Mouse (Mus musculus) left cerebral cortex, postnatal 10 days (tissue): ENCODE measurements around the gene Thbs1. TPM values are rescaled to one million over a fixed set of nuclear protein-coding genes. Genes with fewer than 3 reads are reported as not detected.

Experiments
- DNase-seq, 2 experiments: peaks; one replicate each; pipeline ENCODE4 v3.0.0; 2021 to 2022; ENCODE audit warnings: low spot score in 2 of 2, mixed read lengths in 1 of 2; ENCODE audit errors: extremely low spot score in 1 of 2
- intact Hi-C: fragments of 180-260 bp; cut with DNase I; formaldehyde crosslinking; loops from one replicate; pipeline ENCODE4 v1.15.1; 2025
- total RNA-seq, 2 experiments: library from RNA; stranded (reverse); gene quantifications; 2 replicates each; pipeline ENCODE4 v1.2.3; 2021

Gene Thbs1
- total RNA-seq, result 1 to 10 TPM; 6.7 to 6.8 TPM

GRCm38 (mm10) chr2:118111488-118112131, at the start of gene Thbs1:
Gene Thbs1 (plus strand): TSS chr2:118111876.
- DNase-seq, result peak; percentile 43 to 80
- intact Hi-C loops, result loop anchor here (2.0 to 10.0 kb wide), 4 partner anchors 126 to 657 kb away; no protein-coding TSS in a partner anchor

- DNase-seq, result no peak
- intact Hi-C loops, result no loop called here
Observed at GRCm38 (mm10) chr2:118064121-118064764, 47.4 kb upstream of the Thbs1 start.

- intact Hi-C loops, result no loop called here
- no peak for DNase-seq
Observed at GRCm38 (mm10) chr2:118066065-118066770, 45.5 kb upstream of the Thbs1 start.

GRCm38 (mm10) chr2:118069975-118070374, 41.7 kb upstream of the Thbs1 start:
- intact Hi-C loops, result no loop called here
- no peak for DNase-seq

- peak in 1 of 2 experiments; percentile 30 for DNase-seq
- intact Hi-C loops, result no loop called here
Observed at GRCm38 (mm10) chr2:118072811-118073372, 38.8 kb upstream of the Thbs1 start.

GRCm38 (mm10) chr2:118074030-118074429, 37.6 kb upstream of the Thbs1 start:
- DNase-seq, result no peak
- intact Hi-C loops, result no loop called here

GRCm38 (mm10) chr2:118075165-118075564, 36.5 kb upstream of the Thbs1 start:
- intact Hi-C loops, result no loop called here
- DNase-seq, result no peak

GRCm38 (mm10) chr2:118079131-118079530, 32.5 kb upstream of the Thbs1 start:
- intact Hi-C loops, result no loop called here
- DNase-seq, result no peak

- DNase-seq, result no peak
- intact Hi-C loops, result no loop called here
Observed at GRCm38 (mm10) chr2:118081581-118081980, 30.1 kb upstream of the Thbs1 start.

- no peak for DNase-seq
- intact Hi-C loops, result no loop called here
Observed at GRCm38 (mm10) chr2:118083652-118084051, 28.0 kb upstream of the Thbs1 start.

GRCm38 (mm10) chr2:118084693-118085092, 27.0 kb upstream of the Thbs1 start:
- intact Hi-C loops, result no loop called here
- DNase-seq, result no peak

GRCm38 (mm10) chr2:118085647-118086046, 26.0 kb upstream of the Thbs1 start:
- intact Hi-C loops, result no loop called here
- DNase-seq, result no peak

- intact Hi-C loops, result no loop called here
- no peak for DNase-seq
Observed at GRCm38 (mm10) chr2:118087044-118087726, 24.5 kb upstream of the Thbs1 start.

GRCm38 (mm10) chr2:118091226-118091625, 20.4 kb upstream of the Thbs1 start:
- intact Hi-C loops, result no loop called here
- DNase-seq, result no peak

- intact Hi-C loops, result no loop called here
- DNase-seq, result no peak
Observed at GRCm38 (mm10) chr2:118099104-118099503, 12.6 kb upstream of the Thbs1 start.

- no peak for DNase-seq
- intact Hi-C loops, result no loop called here
Observed at GRCm38 (mm10) chr2:118102169-118102568, 9.5 kb upstream of the Thbs1 start.

- intact Hi-C loops, result loop anchor here (2.0 to 10.0 kb wide), 4 partner anchors 127 to 656 kb away; no protein-coding TSS in a partner anchor
- DNase-seq, result peak in 1 of 2 experiments; percentile 49
Observed at GRCm38 (mm10) chr2:118110225-118110915, 1.3 kb upstream of the Thbs1 start.

GRCm38 (mm10) chr2:118111116-118111487, 574 bp upstream of the Thbs1 start:
- intact Hi-C loops, result loop anchor here (2.0 to 10.0 kb wide), 4 partner anchors 126 to 656 kb away; no protein-coding TSS in a partner anchor
- peak; percentile 84 to 89 for DNase-seq
